Mouse (Mus musculus): ENCODE measurements around the gene Rgs10. TPM values are rescaled to one million over a fixed set of nuclear protein-coding genes. Genes with fewer than 3 reads are reported as not detected.

Gene Rgs10
- polyA plus RNA-seq, 1 experiment from 2014 or later, result 14.2 TPM

DNA sequence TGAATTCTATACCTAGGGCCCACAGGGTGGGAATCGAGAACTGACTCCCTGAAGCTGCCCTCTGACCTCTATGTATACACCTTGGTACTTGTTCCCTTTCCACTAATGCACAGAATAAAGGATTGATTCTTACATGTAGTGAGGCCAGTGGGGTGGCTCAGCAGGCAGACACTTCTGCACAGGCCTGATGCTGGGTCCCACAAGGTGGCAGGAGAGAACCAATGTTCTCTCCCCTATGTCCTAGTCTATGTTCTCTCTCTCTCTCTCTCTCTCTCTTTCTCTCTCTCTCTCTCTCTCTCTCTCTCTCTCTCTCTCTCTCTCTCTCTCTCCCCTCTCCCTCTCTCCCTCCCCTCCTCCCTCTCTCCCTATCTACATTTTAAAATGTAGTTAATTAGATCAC is 14.7 kb upstream of the Rgs10 start:
- 57% methylated on average over 1 of the region's 1 CpGs for WGBS
- Histone ChIP-seq H3K36me3 (no peaks in the 10 kb centered on the region), H3K27ac (no peak overlapping the region), H3K4me3 (no peak overlapping the region), H3K4me1 (no peaks in the 10 kb centered on the region), H3K4me2 (replicated peaks) (no peak overlapping the region), H3K9me3 (no peaks in the 10 kb centered on the region), H3K27me3 (no peaks in the 10 kb centered on the region), H3K9ac (no peak overlapping the region)
- ATAC-seq (ENCODE audit: low FRiP score, low read depth), result no peak

DNA sequence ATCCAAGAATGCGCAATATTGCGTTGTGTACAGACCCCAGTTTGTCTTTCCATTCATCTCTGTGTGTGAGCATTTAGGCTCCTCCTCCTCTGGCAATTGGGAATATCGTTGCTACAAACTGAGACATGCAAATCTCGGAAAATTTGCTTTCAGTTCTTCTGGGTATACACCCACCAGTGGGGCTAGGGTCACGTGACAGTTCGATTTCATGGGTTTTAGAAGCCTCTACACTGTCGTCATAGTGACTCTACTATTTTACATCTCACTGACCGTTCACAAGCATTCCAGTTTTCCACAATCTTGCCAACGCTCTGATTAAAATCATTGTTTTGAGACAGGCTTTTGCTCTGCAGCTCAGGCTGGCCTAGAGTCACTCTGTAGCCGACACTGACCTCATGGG is 14.0 kb upstream of the Rgs10 start:
- ATAC-seq (ENCODE audit: low FRiP score, low read depth), result no peak

DNA sequence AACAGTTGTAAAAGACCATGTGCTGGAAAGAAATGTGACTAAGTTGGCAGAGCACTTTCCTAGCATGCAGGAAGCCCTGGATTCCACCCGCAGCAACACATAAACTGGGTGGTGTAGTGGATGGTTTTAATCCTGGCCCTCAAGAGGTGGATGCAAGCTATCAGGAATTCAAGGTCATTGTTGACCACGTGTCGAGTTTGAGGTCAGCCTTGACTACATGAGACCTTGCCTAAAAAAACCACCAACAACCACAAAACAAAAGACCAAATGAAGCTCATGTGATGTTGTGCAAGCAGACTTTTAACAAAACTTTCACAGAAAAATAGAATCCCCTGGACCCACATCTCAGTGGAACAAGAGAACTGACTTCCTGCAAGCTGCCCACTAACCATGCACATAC is 3.9 kb upstream of the Rgs10 start:
- Histone ChIP-seq H3K27ac (no peak overlapping the region), H3K9me3 (no peaks in the 10 kb centered on the region), H3K4me1 (peaks cover 6% of the 10 kb centered on the region), H3K27me3 (peaks cover 68% of the 10 kb centered on the region), H3K4me2 (replicated peaks) (no peak overlapping the region), H3K4me3 (no peak overlapping the region), H3K9ac (no peak overlapping the region), H3K36me3 (no peaks in the 10 kb centered on the region)
- ATAC-seq (ENCODE audit: low FRiP score, low read depth), result no peak
- 70% methylated on average over 3 of the region's 3 CpGs for WGBS

More for the DNA sequence above, 14.0 kb upstream of the Rgs10 start:
- no peaks in the 10 kb centered on the region for H3K36me3 ChIP-seq
- 75% methylated on average over 10 of the region's 10 CpGs for WGBS
- no peak overlapping the region for H3K4me2 ChIP-seq (replicated peaks)
- no peak overlapping the region for H3K4me3 ChIP-seq
- H3K9me3 ChIP-seq, result no peaks in the 10 kb centered on the region
- no peak overlapping the region for H3K27ac ChIP-seq
- no peak overlapping the region for H3K9ac ChIP-seq
- no peaks in the 10 kb centered on the region for H3K27me3 ChIP-seq
- H3K4me1 ChIP-seq, result no peaks in the 10 kb centered on the region

DNA sequence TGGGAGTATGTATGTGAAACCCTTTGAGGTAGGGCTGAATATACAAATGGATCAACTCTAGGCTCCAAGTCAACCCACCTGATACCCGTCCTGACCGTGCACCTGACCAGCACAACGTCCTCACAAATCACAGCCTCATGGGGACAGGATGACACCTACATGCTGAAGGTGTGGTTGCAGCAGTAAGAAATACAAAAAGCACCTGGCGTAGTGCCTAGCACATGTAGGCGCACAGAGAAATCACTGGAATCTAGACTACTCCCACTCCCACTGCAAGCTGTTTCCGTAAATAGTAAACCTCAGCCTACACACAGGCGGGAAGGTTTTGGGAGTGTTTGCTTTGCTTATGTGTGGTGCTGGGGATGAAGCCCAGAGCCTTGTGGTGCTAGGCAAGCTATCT is 3.1 kb upstream of the Rgs10 start:
- Histone ChIP-seq H3K4me1 (peaks cover 14% of the 10 kb centered on the region), H3K4me2 (replicated peaks) (no peak overlapping the region), H3K27me3 (peaks cover 76% of the 10 kb centered on the region), H3K9ac (no peak overlapping the region), H3K36me3 (no peaks in the 10 kb centered on the region), H3K27ac (no peak overlapping the region), H3K4me3 (no peak overlapping the region), H3K9me3 (no peaks in the 10 kb centered on the region)
- WGBS, result 84% methylated on average over 7 of the region's 7 CpGs
- ATAC-seq (ENCODE audit: low FRiP score, low read depth), result no peak

DNA sequence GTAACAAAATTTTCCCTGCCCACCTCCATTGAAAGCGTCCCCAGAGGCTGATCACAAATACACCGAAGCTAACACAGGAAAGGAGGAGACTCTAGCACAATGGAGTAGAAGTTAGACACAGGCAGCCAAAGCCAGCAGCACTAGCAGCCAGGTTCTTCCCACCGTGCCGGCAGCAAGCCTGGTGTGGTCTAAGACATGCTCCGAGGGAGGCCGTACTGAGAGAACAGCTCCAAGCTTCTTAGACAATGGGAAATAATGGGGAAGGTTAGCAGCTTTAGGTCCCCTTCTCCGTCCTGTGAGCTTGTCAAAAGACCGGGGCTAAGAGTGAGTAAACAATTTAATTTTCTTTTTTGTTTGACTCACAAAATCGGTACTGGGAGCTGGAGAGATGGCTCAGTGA is 1.1 kb upstream of the Rgs10 start:
- ATAC-seq (ENCODE audit: low FRiP score, low read depth), result no peak
- no peak overlapping the region for H3K4me3 ChIP-seq
- no peaks in the 10 kb centered on the region for H3K9me3 ChIP-seq
- peaks cover 14% of the 10 kb centered on the region for H3K4me1 ChIP-seq
- WGBS, result 21% methylated on average over 9 of the region's 9 CpGs
- H3K27me3 ChIP-seq, result peaks cover 90% of the 10 kb centered on the region
- no peaks in the 10 kb centered on the region for H3K36me3 ChIP-seq
- H3K9ac ChIP-seq, result no peak overlapping the region
- no peak overlapping the region for H3K4me2 ChIP-seq (replicated peaks)
- H3K27ac ChIP-seq, result no peak overlapping the region

DNA sequence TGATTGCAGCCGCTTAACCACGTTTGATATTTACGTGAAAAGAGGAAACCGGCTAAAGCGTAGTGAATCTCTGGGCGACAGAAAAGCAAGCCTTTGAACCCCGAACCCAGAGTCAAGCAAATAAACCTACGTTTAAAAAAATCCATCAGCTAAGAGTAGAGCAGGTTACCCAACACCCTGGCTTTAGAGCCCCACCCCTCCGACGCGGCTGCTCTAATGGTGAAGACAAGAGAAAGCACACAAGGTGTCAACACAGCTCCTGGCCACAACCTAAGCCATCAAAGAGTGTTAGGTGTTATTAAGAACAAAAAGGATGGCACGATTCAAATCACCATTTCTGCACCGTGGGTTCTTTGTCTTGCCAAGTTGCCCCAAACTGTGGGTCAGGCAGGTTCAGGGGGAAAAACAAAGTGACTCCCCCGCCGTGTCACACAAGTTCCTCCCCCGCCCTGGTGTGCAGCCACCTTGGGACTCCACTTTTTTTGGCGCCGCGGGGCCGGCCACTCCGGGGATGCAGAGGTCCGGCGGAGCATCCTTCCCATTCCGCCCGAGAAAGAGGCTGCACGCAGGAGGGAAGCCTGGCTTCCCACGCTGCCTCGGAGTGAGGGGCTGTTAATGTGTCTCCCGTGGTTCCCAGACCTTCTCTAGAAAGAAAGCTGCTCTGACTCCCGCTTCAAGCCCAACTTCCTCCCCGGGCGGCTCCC is 1.2 kb downstream of the Rgs10 start:
- 2% methylated on average over 32 of the region's 32 CpGs for WGBS
- Histone ChIP-seq H3K4me2 (replicated peaks) (peak overlapping the region; percentile 99), H3K4me3 (peak overlapping the region; percentile 73), H3K36me3 (no peaks in the 10 kb centered on the region), H3K27me3 (peaks cover 87% of the 10 kb centered on the region), H3K9me3 (no peaks in the 10 kb centered on the region), H3K9ac (peak overlapping the region; percentile 74), H3K4me1 (peaks cover 14% of the 10 kb centered on the region), H3K27ac (no peak overlapping the region)
- ATAC-seq (ENCODE audit: low FRiP score, low read depth), result peak; percentile 21; the same call in 1 of the 2 replicates

DNA sequence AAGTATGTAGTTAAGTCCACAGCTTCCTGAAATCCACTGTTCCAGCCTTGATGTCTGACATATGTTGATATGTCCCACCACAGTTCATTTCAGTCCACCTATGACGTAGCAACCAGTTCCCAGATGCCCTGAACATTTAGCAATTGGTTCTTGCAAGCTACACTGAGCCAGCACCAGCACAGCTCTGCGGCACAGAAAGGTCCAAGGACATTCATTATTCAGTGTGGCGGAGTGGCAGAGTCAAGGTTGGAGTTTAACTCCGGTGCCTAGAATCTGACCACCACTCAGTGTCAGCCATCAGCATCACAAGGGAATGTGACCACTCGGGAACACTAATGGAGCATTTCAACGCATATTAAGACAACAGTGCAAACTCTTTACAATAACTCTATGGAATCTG is 1.9 kb downstream of the Rgs10 start:
- Histone ChIP-seq H3K27ac (no peak overlapping the region), H3K4me2 (replicated peaks) (peak overlapping the region; percentile 99; the same call in 1 of the 2 replicates), H3K9ac (no peak overlapping the region), H3K36me3 (no peaks in the 10 kb centered on the region), H3K4me1 (peaks cover 20% of the 10 kb centered on the region), H3K27me3 (peaks cover 80% of the 10 kb centered on the region), H3K4me3 (peak overlapping the region; percentile 73; the same call in 1 of the 2 replicates), H3K9me3 (no peaks in the 10 kb centered on the region)
- no peak for ATAC-seq (ENCODE audit: low FRiP score, low read depth)
- 65% methylated on average over 6 of the region's 6 CpGs for WGBS

DNA sequence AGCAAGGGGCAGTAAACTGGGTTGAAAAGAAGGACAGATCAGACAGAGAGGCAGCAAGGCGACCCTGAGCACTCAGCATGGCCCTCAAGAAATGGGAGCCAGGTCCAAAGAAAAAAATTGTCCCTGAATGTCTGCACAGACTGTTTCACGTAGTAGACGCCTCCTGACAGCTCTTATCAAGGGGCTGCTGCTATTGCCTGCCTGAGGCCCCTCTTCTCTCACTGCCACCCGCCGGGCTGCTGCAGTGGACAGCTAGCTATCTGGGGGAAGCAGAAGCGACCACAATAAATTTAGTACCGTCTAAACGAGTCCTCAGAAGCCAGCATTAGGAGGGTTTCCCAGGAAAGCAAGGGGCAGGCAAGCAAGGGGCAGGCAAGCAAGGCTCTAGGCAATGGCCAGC is 4.1 kb downstream of the Rgs10 start:
- Histone ChIP-seq H3K27me3 (peaks cover 57% of the 10 kb centered on the region), H3K4me3 (no peak overlapping the region), H3K9ac (no peak overlapping the region), H3K27ac (no peak overlapping the region), H3K4me2 (replicated peaks) (no peak overlapping the region), H3K4me1 (peaks cover 28% of the 10 kb centered on the region), H3K36me3 (no peaks in the 10 kb centered on the region), H3K9me3 (no peaks in the 10 kb centered on the region)
- ATAC-seq (ENCODE audit: low FRiP score, low read depth), result no peak
- 27% methylated on average over 8 of the region's 8 CpGs for WGBS

DNA sequence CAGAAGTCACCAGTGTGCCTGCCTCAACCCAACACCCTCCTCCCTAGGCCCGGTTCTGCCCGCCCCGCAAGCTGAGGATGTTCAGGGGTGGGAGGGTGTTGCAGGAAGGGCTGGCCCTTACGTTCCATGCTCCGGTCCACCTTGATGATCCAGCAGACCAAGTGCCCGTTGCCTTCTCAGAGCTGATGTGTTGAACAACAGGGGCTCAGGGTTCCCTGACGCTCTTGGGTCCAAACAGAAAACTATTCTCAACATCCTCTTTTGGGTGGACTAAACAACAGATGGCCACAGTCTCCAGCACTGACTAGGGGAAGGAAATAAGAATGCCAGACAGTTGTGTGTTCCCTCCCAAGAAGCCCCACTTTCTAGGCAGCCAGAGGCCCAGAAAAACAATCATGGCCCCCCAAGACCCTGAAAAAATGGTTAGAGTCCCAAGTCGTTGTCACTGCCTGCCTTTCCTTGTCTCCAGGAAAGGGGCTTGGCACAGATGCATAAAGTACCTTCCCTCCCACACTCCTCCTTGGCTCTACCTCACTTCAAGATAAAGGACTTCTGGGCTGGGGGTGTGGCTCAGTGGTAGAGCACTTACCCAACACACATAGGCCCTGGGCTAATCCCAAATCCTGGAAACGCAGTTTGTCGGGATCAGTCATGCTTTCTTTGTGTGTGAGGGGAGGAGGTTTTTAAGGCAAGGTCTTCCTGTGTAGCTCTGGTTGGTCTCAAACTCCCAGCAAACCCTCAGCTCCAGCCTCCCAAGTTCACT is 6.3 kb downstream of the Rgs10 start:
- Histone ChIP-seq H3K27ac (no peak overlapping the region), H3K4me3 (no peak overlapping the region), H3K9ac (no peak overlapping the region), H3K9me3 (no peaks in the 10 kb centered on the region), H3K4me1 (peaks cover 20% of the 10 kb centered on the region), H3K36me3 (no peaks in the 10 kb centered on the region), H3K4me2 (replicated peaks) (no peak overlapping the region), H3K27me3 (peaks cover 37% of the 10 kb centered on the region)
- WGBS, result 71% methylated on average over 10 of the region's 10 CpGs
- ATAC-seq (ENCODE audit: low FRiP score, low read depth), result no peak

DNA sequence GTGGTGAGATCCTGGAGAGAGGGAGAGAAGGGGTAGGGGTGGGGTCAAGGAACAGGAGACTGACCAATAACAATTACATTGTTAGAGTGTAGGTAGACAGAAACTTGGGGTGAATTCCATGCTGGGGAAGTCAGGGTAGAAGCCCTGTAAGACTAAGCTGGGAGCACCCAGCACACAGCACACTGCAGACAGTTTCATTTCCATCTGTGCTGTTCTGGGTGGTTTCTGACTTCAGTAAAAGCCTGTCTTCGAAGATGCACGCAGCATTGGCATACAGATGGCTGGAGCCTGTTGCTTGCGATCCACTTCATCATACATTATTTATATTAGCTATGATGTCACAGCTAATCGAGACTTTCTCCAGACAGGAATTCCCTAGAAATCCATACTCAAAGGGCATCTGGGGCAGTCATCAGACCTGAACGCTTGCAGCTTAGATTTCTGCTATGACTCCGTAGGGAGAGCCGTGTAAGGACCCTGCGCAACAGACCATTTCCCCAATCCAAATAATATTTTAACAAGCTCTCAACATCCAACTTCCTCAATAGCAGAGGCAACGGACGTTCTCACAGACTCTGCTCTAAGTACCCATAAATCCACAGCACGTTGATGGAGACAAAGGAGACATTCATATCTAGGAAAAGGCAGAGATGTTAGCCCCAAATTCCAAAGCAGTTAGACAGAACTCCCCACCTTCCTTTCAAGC is 7.7 kb downstream of the Rgs10 start:
- Histone ChIP-seq H3K27ac (no peak overlapping the region), H3K4me2 (replicated peaks) (0 out of 2 replicates have a peak overlapping the region, but pooled peaks have one; percentile 2)
- 55% methylated on average over 11 of the region's 11 CpGs for WGBS

DNA sequence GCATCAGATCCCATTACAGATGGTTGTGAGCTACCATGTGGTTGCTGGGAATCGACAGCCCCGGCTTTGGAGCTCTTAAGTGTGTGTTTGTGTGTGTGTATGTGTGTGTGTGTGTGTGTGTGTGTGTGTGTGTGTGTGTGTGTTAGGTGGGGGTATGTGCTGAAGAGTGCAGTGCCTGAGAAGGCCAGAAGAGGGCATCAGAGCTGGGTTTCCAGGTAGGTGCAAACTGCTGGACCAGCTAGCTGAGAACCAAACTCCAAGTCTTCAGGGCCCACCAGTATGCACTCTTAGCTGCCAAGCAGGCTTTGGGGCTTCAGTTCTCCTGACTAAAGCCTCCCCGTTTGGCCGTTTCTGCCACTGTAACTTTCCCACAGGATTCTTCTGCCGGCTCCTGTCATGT is 10.3 kb downstream of the Rgs10 start:
- no peaks in the 10 kb centered on the region for H3K9me3 ChIP-seq
- no peak overlapping the region for H3K9ac ChIP-seq
- H3K4me2 ChIP-seq (replicated peaks), result no peak overlapping the region
- no peak for ATAC-seq (ENCODE audit: low FRiP score, low read depth)
- peaks cover under 1% of the 10 kb centered on the region; the same call in 1 of the 2 replicates for H3K27me3 ChIP-seq
- H3K4me3 ChIP-seq, result no peak overlapping the region
- WGBS, result 86% methylated on average over 5 of the region's 5 CpGs
- H3K4me1 ChIP-seq, result peaks cover 15% of the 10 kb centered on the region
- H3K27ac ChIP-seq, result no peak overlapping the region
- no peaks in the 10 kb centered on the region for H3K36me3 ChIP-seq

More for the DNA sequence above, 7.7 kb downstream of the Rgs10 start:
- Histone ChIP-seq H3K4me3 (no peak overlapping the region), H3K36me3 (no peaks in the 10 kb centered on the region), H3K4me1 (peaks cover 15% of the 10 kb centered on the region), H3K9me3 (no peaks in the 10 kb centered on the region), H3K9ac (no peak overlapping the region), H3K27me3 (peaks cover 23% of the 10 kb centered on the region)
- 0 out of 2 replicates have a peak, but pooled peaks have one; percentile 40 for ATAC-seq (ENCODE audit: low FRiP score, low read depth)

DNA sequence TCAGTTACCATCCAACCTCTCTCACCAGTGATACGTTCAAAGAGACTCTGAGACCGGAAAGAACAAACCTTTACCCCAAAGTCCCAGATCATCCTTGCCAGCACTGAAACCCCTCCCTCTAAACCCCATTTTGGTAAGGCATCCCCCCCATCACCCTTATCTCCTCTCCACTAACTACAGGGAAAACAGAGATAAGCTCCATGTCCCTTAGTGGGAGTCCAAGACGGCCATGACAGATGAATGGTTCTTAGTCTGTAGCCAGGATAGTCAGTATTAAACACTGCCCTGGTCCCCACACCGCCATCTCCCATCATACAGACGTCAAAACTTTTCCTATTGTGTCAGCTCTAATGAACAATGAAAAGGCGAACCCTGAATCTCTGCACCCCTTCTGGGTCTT is 14.6 kb downstream of the Rgs10 start:
- Histone ChIP-seq H3K9ac (no peak overlapping the region), H3K4me1 (no peaks in the 10 kb centered on the region), H3K9me3 (0 out of 2 replicates have a peak, but pooled peaks cover 2% of the 10 kb centered on the region), H3K27me3 (no peaks in the 10 kb centered on the region), H3K27ac (no peak overlapping the region), H3K4me2 (replicated peaks) (no peak overlapping the region), H3K4me3 (no peak overlapping the region), H3K36me3 (peaks cover 3% of the 10 kb centered on the region; the same call in 1 of the 2 replicates)
- 87% methylated on average over 6 of the region's 6 CpGs for WGBS
- ATAC-seq (ENCODE audit: low FRiP score, low read depth), result no peak
